Mouse (Mus musculus) MEL (cell line): ENCODE data around the gene Hoxb8. TPM values are rescaled to one million over a fixed set of nuclear protein-coding genes. Genes with fewer than 3 reads are reported as not detected.

Experiments used
- DNase-seq: peaks from one replicate; pipeline ENCODE4 v3.0.0; 2011; ENCODE audit warnings: low read depth, low spot score
- H3K27ac ChIP-seq: 2 replicates; pipeline ENCODE4 v1.5.1; 2012; ENCODE audit warnings: low read depth, mild to moderate bottlenecking, control low read depth, low read length, moderate library complexity; ENCODE audit not compliant: control insufficient read depth
- H3K27me3 ChIP-seq, 2 experiments: fragments of 150-350 bp in 1 of 2; sonication (generic) in 1 of 2; 2 replicates each; pipeline ENCODE4 v1.6.1; 2012; ENCODE audit warnings: low read length in 2 of 2, mild to moderate bottlenecking in 2 of 2, improper control_type of control experiment in 1 of 2, moderate library complexity in 1 of 2; ENCODE audit not compliant: insufficient read depth in 2 of 2, control insufficient read depth in 1 of 2
- H3K36me3 ChIP-seq, 2 experiments: 2 replicates each; pipeline ENCODE4 v1.6.1; 2012 to 2014; ENCODE audit warnings: low read length in 2 of 2, improper control_type of control experiment in 1 of 2, inconsistent platforms in 1 of 2, mild to moderate bottlenecking in 1 of 2; ENCODE audit not compliant: insufficient read depth in 2 of 2, control insufficient read depth in 1 of 2
- H3K4me1 ChIP-seq, 2 experiments: fragments of 150-350 bp in 1 of 2; sonication (generic) in 1 of 2; 2 replicates each; pipeline ENCODE4 v1.6.1; 2012; ENCODE audit warnings: low read length in 2 of 2, improper control_type of control experiment in 1 of 2, mild to moderate bottlenecking in 1 of 2; ENCODE audit not compliant: insufficient read depth in 2 of 2, control insufficient read depth in 1 of 2
- H3K4me3 ChIP-seq, 2 experiments: fragments of 150-350 bp in 1 of 2; sonication (generic) in 1 of 2; 2 replicates each; pipeline ENCODE4 v1.5.1; 2012; ENCODE audit warnings: low read depth in 2 of 2, low read length in 2 of 2, mild to moderate bottlenecking in 2 of 2, moderate library complexity in 2 of 2, control low read depth in 1 of 2, improper control_type of control experiment in 1 of 2; ENCODE audit not compliant: control insufficient read depth in 1 of 2, insufficient read depth in 1 of 2
- H3K79me2 ChIP-seq: 2 replicates; pipeline ENCODE4 v1.6.1; 2012; ENCODE audit warnings: mild to moderate bottlenecking, low read length, moderate library complexity; ENCODE audit not compliant: control insufficient read depth, poor library complexity, insufficient read depth
- H3K9ac ChIP-seq: 2 replicates; pipeline ENCODE4 v1.6.1; 2012; ENCODE audit warnings: low read depth, mild to moderate bottlenecking, control low read depth, low read length, moderate library complexity; ENCODE audit not compliant: control insufficient read depth, poor library complexity, severe bottlenecking
- H3K9me3 ChIP-seq: fragments of 150-350 bp; sonication (generic); replicated peaks from 2 replicates; pipeline ENCODE4 v1.6.1; 2012; ENCODE audit warnings: mild to moderate bottlenecking, low read length, improper control_type of control experiment, moderate library complexity; ENCODE audit not compliant: insufficient read depth
- CHD2 ChIP-seq: IDR thresholded peaks from 2 replicates; pipeline ENCODE4 v1.6.1; 2011; ENCODE audit warnings: low read length, improper control_type of control experiment
- CTCF ChIP-seq, 3 experiments: IDR thresholded peaks in 2 of 3; conservative IDR thresholded peaks in 1 of 3; 2 replicates each; pipeline ENCODE4 v1.5.1; 2011 to 2012; ENCODE audit warnings: low read length in 3 of 3, low read depth in 2 of 3, mild to moderate bottlenecking in 2 of 3, improper control_type of control experiment in 1 of 3, inconsistent platforms in 1 of 3, mixed read lengths in 1 of 3, moderate library complexity in 1 of 3; ENCODE audit not compliant: control insufficient read depth in 1 of 3, insufficient read depth in 1 of 3, poor library complexity in 1 of 3, severe bottlenecking in 1 of 3
- ELF1 ChIP-seq: IDR thresholded peaks from 2 replicates; pipeline ENCODE4 v1.6.1; 2014; ENCODE audit warnings: low read depth, mild to moderate bottlenecking, inconsistent platforms, low read length, improper control_type of control experiment, moderate library complexity
- EP300 ChIP-seq, 2 experiments: IDR thresholded peaks; 2 replicates each; pipeline ENCODE4 v1.6.1; 2011; ENCODE audit warnings: improper control_type of control experiment in 2 of 2, low read length in 2 of 2, low read depth in 1 of 2, mild to moderate bottlenecking in 1 of 2
- GABPA ChIP-seq: IDR thresholded peaks from 2 replicates; pipeline ENCODE4 v1.6.1; 2012; ENCODE audit warnings: low read depth, mild to moderate bottlenecking, inconsistent platforms, low read length, improper control_type of control experiment, moderate library complexity
- GATA1 ChIP-seq: IDR thresholded peaks from 2 replicates; pipeline ENCODE4 v1.6.1; 2011; ENCODE audit warnings: low read depth, low read length, improper control_type of control experiment
- KAT2A ChIP-seq: conservative IDR thresholded peaks from 2 replicates; pipeline ENCODE4 v1.6.1; 2012; ENCODE audit warnings: low read depth, low read length, improper control_type of control experiment, inconsistent platforms
- MAFK ChIP-seq: IDR thresholded peaks from 2 replicates; pipeline ENCODE4 v1.6.1; 2011; ENCODE audit warnings: low read depth, mild to moderate bottlenecking, low read length, improper control_type of control experiment, borderline replicate concordance
- MAX ChIP-seq: IDR thresholded peaks from 2 replicates; pipeline ENCODE4 v1.6.1; 2011; ENCODE audit warnings: low read length, improper control_type of control experiment
- MAZ ChIP-seq: IDR thresholded peaks from 2 replicates; pipeline ENCODE4 v1.6.1; 2012; ENCODE audit warnings: low read depth, mild to moderate bottlenecking, inconsistent platforms, low read length, improper control_type of control experiment
- MXI1 ChIP-seq: IDR thresholded peaks from 2 replicates; pipeline ENCODE4 v1.6.1; 2011; ENCODE audit warnings: mild to moderate bottlenecking, low read depth, low read length, improper control_type of control experiment
- NRF1 ChIP-seq: IDR thresholded peaks from 2 replicates; pipeline ENCODE4 v1.6.1; 2014; ENCODE audit warnings: low read depth, mild to moderate bottlenecking, inconsistent platforms, low read length, improper control_type of control experiment, moderate library complexity; ENCODE audit not compliant: poor library complexity, insufficient read depth, severe bottlenecking
- POLR2A ChIP-seq, 2 experiments: IDR thresholded peaks; 2 replicates each; pipeline ENCODE4 v1.6.1; 2011 to 2012; ENCODE audit warnings: low read length in 2 of 2, mild to moderate bottlenecking in 2 of 2, control low read depth in 1 of 2, improper control_type of control experiment in 1 of 2, low read depth in 1 of 2, moderate library complexity in 1 of 2; ENCODE audit not compliant: control insufficient read depth in 1 of 2, insufficient read depth in 1 of 2, poor library complexity in 1 of 2
- POLR2AphosphoS2 ChIP-seq: IDR thresholded peaks from 2 replicates; pipeline ENCODE4 v1.6.1; 2011; ENCODE audit warnings: low read length, improper control_type of control experiment
- POLR2AphosphoS5 ChIP-seq: IDR thresholded peaks from 2 replicates; pipeline ENCODE4 v1.6.1; 2012; ENCODE audit warnings: low read depth, borderline replicate concordance, mild to moderate bottlenecking, inconsistent platforms, low read length, moderate library complexity, mixed read lengths
- RAD21 ChIP-seq: IDR thresholded peaks from 2 replicates; pipeline ENCODE4 v1.6.1; 2011; ENCODE audit warnings: mild to moderate bottlenecking, low read depth, low read length, improper control_type of control experiment
- SIN3A ChIP-seq: IDR thresholded peaks from 2 replicates; pipeline ENCODE4 v1.6.1; 2012; ENCODE audit warnings: low read length, improper control_type of control experiment, inconsistent platforms
- TAL1 ChIP-seq: IDR thresholded peaks from 2 replicates; pipeline ENCODE4 v1.6.1; 2012; ENCODE audit warnings: mild to moderate bottlenecking, inconsistent platforms, low read length, moderate library complexity, mixed read lengths
- TBP ChIP-seq: IDR thresholded peaks from 2 replicates; pipeline ENCODE4 v1.8.0; 2011; ENCODE audit warnings: low read depth, low read length, improper control_type of control experiment
- USF1 ChIP-seq: IDR thresholded peaks from 2 replicates; pipeline ENCODE4 v1.6.1; 2014; ENCODE audit warnings: low read depth, mild to moderate bottlenecking, inconsistent platforms, low read length, improper control_type of control experiment, moderate library complexity
- USF2 ChIP-seq, 2 experiments: IDR thresholded peaks; 2 replicates each; pipeline ENCODE4 v1.6.1; 2011 to 2012; ENCODE audit warnings: improper control_type of control experiment in 2 of 2, low read length in 2 of 2, borderline replicate concordance in 1 of 2, inconsistent platforms in 1 of 2, low read depth in 1 of 2, mild to moderate bottlenecking in 1 of 2; ENCODE audit not compliant: insufficient read depth in 1 of 2
- ZKSCAN1 ChIP-seq: IDR thresholded peaks from 2 replicates; pipeline ENCODE4 v1.6.1; 2012; ENCODE audit warnings: low read depth, mild to moderate bottlenecking, inconsistent platforms, low read length, improper control_type of control experiment, moderate library complexity
- polyA plus RNA-seq, 2 experiments: library from polyadenylated mRNA; stranded (reverse) in 1 of 2; unstranded in 1 of 2; fragments of >175 nt in 1 of 2; fragments of >200 nt in 1 of 2; gene quantifications; 2 replicates each; pipeline versions ENCODE4 v1.2.1 to v1.2.4; 2012; ENCODE audit warnings: low replicate concordance in 2 of 2, low read depth in 1 of 2; ENCODE audit not compliant: insufficient read length in 2 of 2, insufficient read depth in 1 of 2, missing spikeins in 1 of 2
- total RNA-seq: library from RNA; depleted of rRNA; stranded (reverse); fragments of 300-350 nt; gene quantifications from 2 replicates; pipeline ENCODE4 v1.2.3, GENCODE M21; 2012

Hoxb8 gene
- total and polyA plus RNA-seq, 3 experiments: not detected

DNA sequence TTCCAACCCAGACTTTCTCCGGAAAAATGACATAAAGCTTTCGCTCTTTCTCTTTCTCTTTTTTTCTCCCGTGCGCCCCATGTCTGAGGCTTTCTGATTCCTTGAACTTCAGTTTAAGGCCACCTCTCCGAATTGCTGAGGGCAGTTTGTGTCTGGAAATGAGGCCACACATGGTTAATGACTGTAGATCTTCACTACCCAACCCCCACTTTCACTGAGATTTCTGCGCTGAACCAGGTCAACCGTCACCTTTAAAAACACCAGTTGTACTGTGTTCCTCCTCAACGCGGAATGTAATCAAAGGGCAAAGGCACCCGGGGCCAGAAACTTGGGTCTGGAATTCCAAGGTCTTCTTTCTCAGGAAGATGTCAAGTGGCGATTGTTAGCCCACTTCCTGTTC, 27.5 kb upstream of the Hoxb8 start:
- Histone ChIP-seq H3K9me3 (no peaks in the 10 kb centered on the region), H3K4me3 (no peak overlapping the region), H3K9ac (no peak overlapping the region), H3K79me2 (no peaks in the 10 kb centered on the region), H3K27ac (no peak overlapping the region), H3K27me3 (peaks cover 6 to 14% of the 10 kb centered on the region in 2 experiments; a peak in 3 of 4 replicates), H3K4me1 (no peaks in the 10 kb centered on the region), H3K36me3 (no peaks in the 10 kb centered on the region)
- no peak for DNase-seq
- TF ChIP-seq NRF1 (no peak), MXI1 (no peak), KAT2A (no peak), USF1 (no peak), POLR2AphosphoS5 (no peak), CHD2 (no peak)

GRCm38 (mm10) chr11:96255111-96255995, 26.4 kb upstream of the Hoxb8 start:
- Histone ChIP-seq H3K4me3 (no peak overlapping the region), H3K4me1 (no peaks in the 10 kb centered on the region), H3K9ac (no peak overlapping the region)
- no peak for DNase-seq
- no peak for TF ChIP-seq MAFK
- TF ChIP-seq CTCF (IDR thresholded peaks at IDR 0.05 in 2 of 3, conservative IDR thresholded peaks at IDR 0.05 in 1 of 3; ENCODE audit: control insufficient read depth in 1 of 3, insufficient read depth in 1 of 3, low read depth in 2 of 3, low read length in 3 of 3, poor library complexity in 1 of 3, severe bottlenecking in 1 of 3): no peak
- no peak for TF ChIP-seq MAZ
- no peak for TF ChIP-seq EP300 (IDR thresholded peaks at IDR 0.05; ENCODE audit: low read depth in 1 of 2, low read length in 2 of 2)
- TF ChIP-seq GATA1: no peak
- TF ChIP-seq ZKSCAN1: no peak
- no peak for TF ChIP-seq TBP
- no peak for TF ChIP-seq USF2 (IDR thresholded peaks at IDR 0.05; ENCODE audit: borderline replicate concordance in 1 of 2, insufficient read depth in 1 of 2, low read depth in 1 of 2, low read length in 2 of 2)
- TF ChIP-seq RAD21: no peak
- TF ChIP-seq NRF1: no peak
- TF ChIP-seq TAL1: no peak
- TF ChIP-seq SIN3A: no peak
- no peak for TF ChIP-seq GABPA
- no peak for TF ChIP-seq POLR2AphosphoS5
- no peak for TF ChIP-seq KAT2A
- no peak for TF ChIP-seq POLR2A (IDR thresholded peaks at IDR 0.05; ENCODE audit: control insufficient read depth in 1 of 2, insufficient read depth in 1 of 2, low read depth in 1 of 2, low read length in 2 of 2, poor library complexity in 1 of 2)
- no peak for TF ChIP-seq ELF1
- no peak for TF ChIP-seq POLR2AphosphoS2
- no peak for TF ChIP-seq MAX
- no peak for TF ChIP-seq CHD2
- TF ChIP-seq, all 39 proteins: peak for 0
- Histone ChIP-seq H3K9me3 (no peaks in the 10 kb centered on the region), H3K27ac (no peak overlapping the region), H3K36me3 (no peaks in the 10 kb centered on the region), H3K79me2 (no peaks in the 10 kb centered on the region), H3K27me3 (peaks cover 10 to 14% of the 10 kb centered on the region in 2 experiments)
